Mouse (Mus musculus) gonadal fat pad, adult 2 months (tissue): ENCODE measurements around the gene Rbmx. TPM values are rescaled to one million over a fixed set of nuclear protein-coding genes. Genes with fewer than 3 reads are reported as not detected.

Experiments
- DNase-seq: peaks from one replicate; pipeline ENCODE4 v3.0.0-alpha.2; 2012; ENCODE audit warnings: low read depth
- polyA plus RNA-seq: library from polyadenylated mRNA; depleted of rRNA; stranded (reverse); fragments of >200 nt; gene quantifications from 2 replicates; pipeline ENCODE4 v1.2.3, GENCODE M21; 2012; rRNA removed

Gene Rbmx
- 16.1 and 18.2 TPM in 2 replicates for polyA plus RNA-seq

DNA sequence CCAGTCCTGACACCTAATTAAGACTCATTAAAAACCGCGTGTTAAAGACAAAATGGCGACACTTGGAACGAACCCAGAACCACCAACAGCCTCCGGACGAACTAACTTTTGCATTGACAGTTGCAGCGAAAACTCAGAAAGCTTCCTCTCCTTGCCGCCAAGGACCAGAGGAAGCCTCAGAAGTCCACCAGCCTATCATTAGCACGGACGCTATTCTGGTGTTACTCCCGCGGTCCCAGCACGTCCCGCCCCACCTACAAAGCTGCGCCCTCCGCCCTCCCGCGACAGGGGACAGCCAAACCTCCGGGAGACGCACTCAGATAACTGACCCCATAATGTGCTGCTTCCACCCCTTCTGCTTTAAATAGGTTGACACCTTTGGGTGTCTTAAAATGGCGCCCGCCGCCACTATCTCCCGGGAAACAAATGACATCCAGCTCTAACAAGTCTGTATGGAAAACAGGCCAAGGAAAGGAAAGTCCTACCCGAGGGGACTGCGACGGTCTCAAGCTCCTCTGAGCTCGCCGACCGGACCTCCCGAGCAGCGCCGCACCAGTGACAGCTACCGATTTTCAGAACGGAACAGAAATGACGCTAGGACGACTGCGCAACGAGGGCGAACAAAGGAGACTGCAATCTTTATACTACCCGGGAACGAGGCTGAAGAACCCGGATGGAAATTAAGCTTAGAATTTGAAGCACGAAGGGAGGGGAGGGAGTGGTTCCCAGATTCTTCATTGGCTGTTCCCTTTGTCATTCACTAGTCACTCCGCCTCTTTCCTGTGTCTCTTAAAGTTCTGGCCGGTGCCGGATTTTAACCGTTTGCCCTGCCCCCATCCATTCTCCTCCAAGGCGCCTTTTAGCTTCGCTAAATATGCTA is at the start of gene Rbmx:
TSS of gene Rbmx (minus strand) at position 670 of the 880 bp plus-strand sequence.
- peak; percentile 45 for DNase-seq

DNA sequence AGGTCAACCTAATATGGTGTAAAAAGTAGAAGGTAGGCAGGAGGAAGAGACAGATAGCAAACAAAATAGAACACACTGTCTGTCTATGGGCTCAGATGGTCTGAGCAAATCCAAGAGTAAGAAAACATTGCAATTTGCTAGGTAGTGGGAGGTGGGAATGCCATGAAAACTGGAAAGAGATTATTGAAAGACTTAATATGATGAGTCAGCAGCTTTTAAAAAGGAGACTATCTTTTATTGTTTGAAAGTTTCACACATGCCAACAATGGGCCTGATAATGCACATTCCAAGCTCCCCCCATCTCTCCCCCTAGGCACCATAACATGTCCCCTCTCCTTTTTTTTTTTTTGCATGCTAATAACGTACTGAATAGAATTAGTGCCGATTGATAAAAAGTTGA is 41.1 kb upstream of the Rbmx start:
- DNase-seq: no peak

DNA sequence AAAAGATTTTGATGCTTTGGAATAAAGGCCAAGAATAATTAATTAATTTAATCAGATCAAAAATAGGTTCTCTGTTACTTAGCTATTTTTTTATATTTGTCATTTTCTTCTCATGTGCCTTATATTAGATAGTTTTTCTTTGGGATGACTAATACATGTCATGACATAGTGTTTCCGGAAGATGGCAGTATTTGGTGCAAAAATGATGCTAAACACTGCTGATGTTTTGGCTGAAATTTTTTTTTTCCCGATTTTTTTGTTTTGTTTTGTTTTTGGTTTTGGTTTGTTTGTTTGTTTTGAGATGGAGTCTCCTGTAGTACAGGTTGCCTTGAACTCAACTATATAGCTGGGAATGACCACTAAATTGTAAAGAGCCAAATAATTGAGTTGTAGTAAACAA is 38.8 kb upstream of the Rbmx start:
- no peak for DNase-seq

DNA sequence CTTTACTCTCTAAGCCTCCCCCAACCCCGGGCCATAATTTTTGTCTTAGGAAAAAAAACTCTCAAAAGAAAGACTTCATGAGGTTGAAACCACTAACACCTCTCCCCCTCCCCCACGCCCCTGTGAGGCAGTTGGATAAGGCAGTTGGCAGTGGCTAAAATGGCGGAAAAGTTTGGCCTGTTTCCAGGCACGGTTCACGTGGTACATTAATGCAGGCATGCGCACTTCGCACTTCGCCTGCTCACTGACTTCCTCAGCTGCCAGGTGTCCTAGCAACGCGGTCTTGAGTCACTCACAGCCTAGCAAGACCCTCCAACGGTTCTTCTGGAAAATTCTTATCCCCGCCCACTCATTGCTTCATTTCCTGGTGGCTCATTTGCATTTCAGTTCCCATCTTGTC is 15.9 kb upstream of the Rbmx start, which contains the start of gene Gm364:
TSS of gene Gm364 (plus strand) at position 386 of the 400 bp plus-strand sequence.
- no peak for DNase-seq

DNA sequence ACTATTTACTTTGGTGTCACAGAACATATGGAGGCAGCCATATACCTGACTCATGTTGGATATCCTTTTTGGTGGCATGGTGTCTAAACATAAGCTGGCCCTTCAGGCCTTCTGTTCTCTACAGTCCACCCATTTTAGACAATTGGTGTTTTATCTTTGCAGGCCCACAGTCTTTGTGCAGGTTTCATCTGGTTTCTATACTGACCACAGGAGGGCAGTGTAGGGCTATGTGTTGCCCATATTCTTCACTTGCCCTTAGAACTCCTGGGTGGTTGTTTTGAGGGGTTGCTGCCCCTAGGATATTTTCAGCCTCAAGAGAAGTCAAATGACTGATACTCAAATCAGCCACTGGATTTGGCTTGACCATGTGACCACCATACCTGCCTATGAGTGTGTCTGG is 10.8 kb upstream of the Rbmx start:
- DNase-seq: no peak

DNA sequence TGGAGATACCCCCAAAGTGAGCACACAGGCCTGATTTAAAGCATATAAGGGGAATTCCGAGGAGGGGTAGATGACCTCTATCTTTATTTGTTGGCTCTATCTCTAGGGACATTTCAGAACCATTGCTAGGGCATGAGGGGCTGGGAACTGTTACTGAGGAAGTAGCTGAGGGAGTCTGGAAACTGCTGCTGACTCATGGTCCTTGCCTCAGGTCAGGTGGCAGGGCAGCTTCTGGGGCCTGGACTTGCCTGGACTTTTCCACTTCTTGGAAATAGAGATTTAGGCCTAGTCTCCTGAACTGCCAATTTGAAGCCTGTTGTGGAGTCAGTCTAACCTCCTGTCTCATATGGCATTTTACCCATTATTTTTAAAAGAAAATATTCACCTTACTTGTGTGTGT is 8.6 kb upstream of the Rbmx start:
- DNase-seq: no peak

DNA sequence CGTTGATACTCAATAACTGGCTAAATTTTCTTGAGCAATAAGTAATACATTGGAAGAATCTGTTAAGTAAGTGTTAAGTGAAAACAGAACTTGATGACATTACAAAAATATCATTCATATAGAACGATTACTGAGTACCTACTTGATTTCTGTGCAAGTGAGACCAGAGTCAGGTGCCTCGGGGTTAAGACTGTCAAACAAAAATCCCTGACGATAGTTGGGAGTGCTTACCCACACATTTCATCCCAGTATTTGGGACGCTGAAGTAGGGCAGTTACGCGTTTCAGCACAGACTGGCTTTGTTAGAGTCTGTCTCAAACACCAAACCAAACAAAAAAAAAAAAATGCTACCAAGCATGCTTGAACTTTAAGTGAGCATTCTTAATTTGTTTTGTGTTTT is 576 bp upstream of the Rbmx start:
- no peak for DNase-seq

DNA sequence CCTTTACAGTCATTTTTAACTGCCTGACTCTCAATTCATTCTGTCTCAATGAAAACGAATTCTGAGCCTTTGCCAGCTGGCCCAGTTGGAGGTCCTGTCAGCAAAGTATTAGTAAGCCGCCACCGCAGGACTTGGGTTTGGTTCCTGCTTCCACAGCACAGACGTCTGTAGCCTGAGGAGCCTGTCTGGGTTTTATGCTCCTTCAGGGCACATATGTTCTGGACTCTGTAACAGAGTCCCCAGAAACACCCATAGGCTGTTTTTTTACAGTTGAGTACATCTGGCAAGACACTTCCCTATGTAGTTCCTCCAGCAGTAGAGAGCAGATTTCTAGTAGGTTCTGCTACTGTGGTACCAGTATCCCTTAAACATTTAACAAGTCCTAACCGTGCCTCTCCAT is 11.9 kb downstream of the Rbmx start:
- no peak for DNase-seq

DNA sequence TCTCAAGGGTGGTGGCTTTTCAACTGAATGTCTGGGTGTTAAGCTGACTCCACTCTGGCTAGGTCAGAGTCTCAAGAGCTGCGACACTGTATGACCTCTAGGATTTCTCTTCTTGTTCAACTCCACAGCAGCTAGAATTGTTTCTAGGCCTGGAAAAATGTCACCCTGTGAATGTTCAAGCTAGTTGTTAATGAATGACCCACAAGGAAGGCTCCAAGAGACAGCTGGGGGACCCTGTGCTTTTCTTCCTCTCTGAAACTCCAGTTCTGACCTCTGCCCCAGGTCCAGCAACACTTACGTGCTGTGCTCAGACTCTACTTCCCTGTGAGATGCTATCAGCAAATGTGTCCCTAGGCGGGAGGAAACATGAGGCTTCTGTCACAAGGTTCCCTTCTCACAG is 14.3 kb downstream of the Rbmx start:
- DNase-seq: no peak

DNA sequence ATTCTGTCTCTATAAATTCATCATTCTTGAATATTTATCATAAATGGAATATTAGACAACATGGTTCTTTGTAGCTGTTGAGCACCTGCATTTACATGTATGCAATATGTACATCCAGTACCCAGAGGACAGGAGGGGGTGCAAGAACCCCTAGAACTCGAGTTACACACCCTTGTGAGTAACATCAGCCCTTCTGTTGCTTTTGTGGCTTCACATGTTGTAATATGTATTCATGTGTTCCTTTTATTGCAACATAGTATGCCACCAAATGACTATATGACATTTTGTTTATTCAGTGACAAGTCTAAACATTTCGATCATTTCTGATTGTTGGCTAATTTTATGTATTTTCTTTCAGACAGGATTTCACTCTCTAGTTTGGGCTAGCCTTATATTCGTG is 15.7 kb downstream of the Rbmx start:
- no peak for DNase-seq

DNA sequence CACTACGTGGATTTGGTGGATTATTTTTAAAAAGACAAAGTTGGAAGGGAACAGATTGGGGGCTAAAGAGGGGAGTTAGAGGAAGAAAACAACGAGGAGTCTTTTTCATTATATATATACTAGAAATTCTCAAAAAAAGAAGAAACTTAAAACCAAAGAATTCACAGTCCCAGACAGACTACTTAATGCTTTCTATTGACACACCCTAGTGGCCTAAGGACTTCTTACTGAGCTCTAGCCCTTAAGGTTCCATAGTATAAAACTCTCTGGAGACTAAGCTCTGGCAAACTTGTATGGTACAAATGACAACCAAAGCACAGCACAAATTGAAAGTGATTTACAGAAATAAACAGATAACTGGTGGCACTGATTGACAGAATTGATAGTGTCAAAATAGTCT is 18.8 kb downstream of the Rbmx start:
- DNase-seq: no peak

DNA sequence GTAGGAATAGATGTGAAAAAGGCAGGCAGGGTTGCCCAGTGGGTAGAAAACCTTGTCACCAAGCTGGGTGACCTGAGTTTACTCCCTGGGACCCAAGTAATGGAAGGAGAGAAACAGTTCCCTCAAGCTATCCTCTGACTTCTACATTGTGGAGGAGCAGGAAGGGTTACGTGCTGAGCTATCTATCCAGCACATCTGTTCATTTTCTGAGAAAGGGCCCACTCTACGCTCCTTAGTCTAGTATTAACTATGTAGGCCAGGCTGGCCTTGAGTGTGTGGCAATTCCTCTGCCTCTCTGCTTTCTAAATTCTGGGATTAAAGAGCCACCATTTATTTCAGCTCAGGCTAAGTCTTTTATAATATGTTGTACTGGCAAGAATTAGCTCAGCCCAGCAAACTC is 19.3 kb downstream of the Rbmx start:
- DNase-seq: no peak

DNA sequence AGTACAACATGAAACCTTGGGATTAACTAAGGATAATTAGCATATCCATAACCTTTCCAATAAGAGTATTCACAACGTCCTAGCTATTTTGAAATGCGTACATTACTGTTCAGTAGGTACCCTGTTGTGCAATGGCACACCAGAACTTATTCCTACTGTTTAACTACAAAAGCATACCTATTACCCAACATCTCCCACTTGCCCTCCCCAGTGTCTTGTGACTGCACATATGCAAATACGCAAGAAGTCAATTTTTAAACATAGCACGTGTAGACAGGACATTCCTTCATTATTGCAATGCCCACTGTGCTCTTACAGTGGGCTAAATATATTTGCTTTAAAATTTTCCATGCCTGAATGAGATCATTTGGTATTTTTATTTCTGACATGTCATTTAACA is 19.9 kb downstream of the Rbmx start:
- DNase-seq: no peak

DNA sequence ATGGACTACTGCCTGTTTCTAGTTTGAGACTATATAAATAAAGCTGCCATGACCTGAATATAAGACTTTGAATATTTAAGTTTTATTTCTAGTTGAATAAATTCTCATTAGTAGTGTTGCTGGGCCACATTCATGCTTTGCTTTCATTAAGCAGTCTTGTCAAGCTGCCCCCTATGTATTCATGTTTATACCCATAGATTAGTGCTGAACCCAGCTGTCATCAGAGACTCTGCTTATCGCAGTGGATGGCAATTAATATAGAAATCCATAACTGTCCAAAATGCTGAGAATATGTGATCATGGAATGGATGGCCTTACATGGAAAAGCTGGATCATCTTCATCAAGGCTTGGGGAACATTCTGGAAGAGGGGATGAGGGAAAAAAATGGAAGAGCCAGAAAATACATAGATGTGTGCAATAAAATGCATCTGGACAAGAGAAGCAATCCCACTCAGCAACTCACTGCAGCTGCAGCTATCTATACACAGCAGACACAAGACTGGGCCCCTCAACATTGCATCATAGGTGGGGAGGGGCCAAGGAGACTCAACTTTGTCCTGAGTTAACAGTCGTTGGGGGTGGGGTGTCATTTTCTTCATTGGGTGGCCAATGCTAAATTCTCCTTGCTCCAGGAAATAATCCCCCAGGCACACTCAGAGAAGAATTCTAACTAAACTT is 27.8 kb downstream of the Rbmx start:
- no peak for DNase-seq

DNA sequence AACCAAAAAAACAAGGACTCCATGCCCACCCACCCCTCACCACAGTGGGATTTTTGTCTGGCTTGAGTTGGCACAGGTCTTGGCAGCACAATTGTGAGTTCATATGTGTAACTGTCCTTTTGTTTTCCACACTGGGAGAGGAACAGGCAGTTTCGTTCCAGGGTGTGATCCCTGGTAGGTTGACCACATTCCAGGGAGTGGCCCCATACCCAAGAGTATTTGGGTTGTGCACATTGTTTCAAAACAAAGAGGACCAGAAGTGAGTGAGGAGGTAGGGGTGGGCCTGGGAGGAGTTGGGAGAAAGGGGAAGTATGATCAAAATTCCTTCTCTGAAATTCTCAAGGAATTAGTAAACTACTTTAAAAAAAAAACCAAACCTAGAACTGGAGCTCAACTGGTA is 33.5 kb downstream of the Rbmx start:
- DNase-seq: no peak

DNA sequence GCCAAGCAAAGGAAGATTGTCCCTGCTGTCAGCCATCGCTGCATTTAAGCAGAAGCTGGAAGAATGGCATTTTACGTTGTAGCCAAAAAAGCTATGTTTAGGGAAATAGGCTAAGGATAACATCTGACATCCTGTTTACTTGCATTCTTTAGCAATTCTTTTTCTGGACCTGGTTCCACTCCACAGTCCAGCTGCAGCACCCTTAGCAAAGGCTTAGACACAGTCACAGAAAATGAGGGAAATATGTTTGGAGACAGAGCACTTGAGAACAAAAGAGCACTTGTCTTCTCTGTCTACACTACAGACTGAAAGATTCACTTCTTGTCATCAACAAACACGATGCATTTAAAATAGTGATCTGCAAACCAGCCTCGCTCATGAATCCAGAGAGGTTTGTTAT is 53.6 kb downstream of the Rbmx start:
- no peak for DNase-seq

DNA sequence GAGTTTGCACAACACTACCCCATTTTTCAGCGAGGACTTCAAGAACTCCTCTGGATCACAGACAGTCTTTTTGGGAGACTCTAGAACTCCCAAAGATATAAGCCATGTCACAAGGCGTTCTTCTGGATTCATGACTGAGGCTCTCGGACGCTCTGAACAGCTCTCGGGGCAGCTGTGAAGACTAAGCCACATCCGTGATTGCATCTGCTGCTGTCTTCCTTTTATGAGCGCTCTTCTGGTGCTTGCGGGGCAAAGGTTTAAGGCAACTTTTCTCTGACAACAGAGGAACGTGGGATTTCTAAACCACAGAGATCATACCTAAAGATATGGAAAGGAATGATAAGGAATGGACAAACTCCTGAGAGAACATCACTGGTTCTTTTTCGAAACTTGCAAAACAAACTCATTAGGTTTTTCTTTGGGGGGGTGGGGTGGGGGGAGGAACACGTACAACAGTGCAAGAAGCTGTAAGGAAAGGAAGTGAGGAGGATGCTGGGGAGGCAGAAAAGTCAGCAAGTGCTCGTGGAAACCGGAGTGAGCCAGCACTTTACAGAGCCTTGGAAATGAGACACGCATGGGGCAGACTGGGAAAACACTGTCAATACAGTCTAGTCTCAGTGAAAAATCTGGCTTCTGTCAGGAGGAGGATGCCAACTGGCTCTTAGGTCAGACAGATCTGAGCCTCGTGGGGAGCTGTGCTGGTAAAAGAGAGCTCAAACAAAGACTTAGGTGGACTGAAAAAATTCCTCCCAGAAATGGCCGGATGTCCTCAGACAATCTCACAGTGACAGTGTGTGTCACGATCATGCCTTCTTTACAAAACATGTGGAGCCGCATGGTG is 54.2 kb downstream of the Rbmx start, which contains the start of gene Arhgef6:
TSS of gene Arhgef6 (minus strand) at position 359 of the 841 bp plus-strand sequence.
- no peak for DNase-seq

DNA sequence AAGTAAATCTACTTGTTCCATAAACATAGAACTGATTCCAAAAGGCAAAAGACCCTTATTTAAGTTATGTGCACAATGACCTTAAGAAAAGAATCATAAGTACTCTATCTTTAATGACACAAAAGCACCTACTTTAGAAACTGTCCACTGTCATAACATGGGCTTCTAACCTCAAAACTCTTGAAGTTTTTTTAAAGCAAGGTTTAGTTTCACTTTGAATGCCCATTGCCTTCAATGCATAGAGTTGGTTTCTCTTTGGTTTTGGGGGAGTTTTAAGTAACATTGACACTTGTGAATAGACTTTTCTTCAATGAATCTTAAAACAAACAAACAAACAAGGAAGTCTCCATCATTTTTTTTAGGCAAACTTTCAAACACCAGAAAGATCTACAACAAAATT is 55.3 kb downstream of the Rbmx start:
- DNase-seq: no peak

DNA sequence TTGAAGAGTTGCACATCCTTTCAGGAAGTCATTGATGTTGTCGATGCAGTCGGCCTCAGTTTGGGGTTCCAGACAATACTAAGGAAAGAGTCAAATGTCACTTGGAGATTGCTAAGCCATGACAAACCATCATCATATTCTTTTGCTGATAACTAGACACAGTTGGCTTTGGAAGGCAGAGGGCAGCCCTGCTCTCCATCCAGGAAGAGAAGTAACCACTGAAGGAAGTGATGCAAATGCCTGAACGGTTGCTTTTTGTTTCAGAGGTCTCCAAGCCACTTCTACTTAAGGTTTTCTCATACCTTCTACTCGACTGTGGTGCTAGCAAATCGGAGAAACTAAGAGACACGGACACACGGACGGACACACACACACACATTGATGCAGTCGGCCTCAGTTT is 55.9 kb downstream of the Rbmx start:
- no peak for DNase-seq

DNA sequence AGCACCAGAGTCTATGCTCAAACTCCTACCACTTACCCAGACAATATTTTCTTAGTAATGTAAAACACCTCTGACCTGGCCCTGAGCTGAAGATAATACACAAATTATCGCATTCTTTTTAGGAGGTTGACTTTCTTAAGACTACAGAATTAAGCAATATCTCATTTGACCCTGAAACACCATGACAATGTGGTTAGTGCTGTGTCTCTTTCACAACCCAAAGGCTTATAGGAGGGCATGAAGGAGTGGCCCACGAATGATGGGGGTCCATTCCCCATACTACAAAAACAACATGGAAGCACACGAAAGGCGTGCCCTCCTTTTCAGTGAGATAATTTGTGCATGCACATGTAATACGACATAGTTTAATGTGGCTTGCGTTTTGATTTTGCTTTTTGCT is 57.5 kb downstream of the Rbmx start:
- no peak for DNase-seq
